Mouse (Mus musculus): ENCODE measurements at regions not wholly inside any gene's neighbourhood (a gene's known extent, or its start where the extent isn't known, plus 50 kb on each side); places are given as distances from the start of the nearest gene placed in this dataset.

DNA sequence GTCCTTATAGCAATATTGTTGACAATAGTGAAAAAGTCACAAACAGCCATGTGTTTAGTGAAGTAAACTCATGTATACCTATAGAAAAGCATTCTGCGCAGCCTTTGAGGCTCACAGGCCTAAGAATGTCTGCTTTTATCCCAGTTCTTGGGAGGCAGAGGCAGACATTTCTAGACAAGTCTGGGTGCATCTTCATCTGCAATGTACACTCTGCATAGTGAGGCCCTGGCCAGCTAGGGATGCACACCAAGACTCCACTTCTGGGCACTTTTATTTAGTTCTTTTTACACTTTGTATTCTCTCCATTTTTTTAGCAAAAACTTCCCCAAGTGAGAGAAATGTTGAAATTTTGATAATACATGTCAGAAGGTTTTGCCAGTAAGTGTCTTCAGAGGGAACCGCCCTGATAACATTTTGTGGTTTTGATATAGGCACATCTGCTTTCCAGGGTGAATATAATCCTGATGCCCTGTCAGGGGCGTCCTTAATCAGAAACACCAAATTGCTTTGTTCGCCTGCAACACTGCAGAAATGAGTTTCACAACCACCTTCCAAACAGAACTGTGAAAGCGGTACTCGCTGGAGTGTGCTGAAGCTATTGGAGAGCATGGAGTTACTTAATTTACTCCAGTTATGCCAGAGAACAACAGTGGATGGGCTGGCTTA lies 54.1 kb upstream of the Hbs1l start:
- Histone ChIP-seq H3K36me3 (ENCODE audit: control insufficient read depth, insufficient read depth, low read length, poor library complexity, severe bottlenecking) (no peaks in the 10 kb centered on the region), H3K9me3 (ENCODE audit: control insufficient read depth, insufficient read depth, low read depth, low read length) (no peaks in the 10 kb centered on the region), H3K4me3 (ENCODE audit: insufficient read depth in 1 of 2, low read depth in 1 of 2, low read length in 2 of 2, poor library complexity in 1 of 2, severe bottlenecking in 1 of 2) (no peak overlapping the region), H3K27ac (ENCODE audit: insufficient read depth, low read depth, low read length, poor library complexity, severe bottlenecking) (no peak overlapping the region), H3K9ac (ENCODE audit: insufficient read depth, low read depth, low read length, poor library complexity, severe bottlenecking) (no peak overlapping the region), H3K4me1 (ENCODE audit: control insufficient read depth in 2 of 2, insufficient read depth in 2 of 2, low read length in 2 of 2, poor library complexity in 1 of 2) (no peaks in the 10 kb centered on the region)
- no peak for DNase-seq (ENCODE audit: low read depth, low spot score)
- in situ Hi-C loops (cut with MboI; ENCODE audit: low sequenced_read_pairs in 2 of 2, unreplicated experiment in 2 of 2), result no loop called here
- TF ChIP-seq HCFC1 (IDR thresholded peaks at IDR 0.05; ENCODE audit: borderline replicate concordance, insufficient read depth, low read length) (no peak), MAFK (IDR thresholded peaks at IDR 0.05; ENCODE audit: insufficient read depth, low read depth, low read length) (no peak), ZNF384 (IDR thresholded peaks at IDR 0.05; ENCODE audit: low read depth, low read length) (no peak), ZC3H11A (IDR thresholded peaks at IDR 0.05; ENCODE audit: borderline replicate concordance, low read depth, low read length) (no peak), CHD2 (IDR thresholded peaks at IDR 0.05; ENCODE audit: low read depth, low read length) (no peak)

- no peaks in the 10 kb centered on the region for H3K36me3 ChIP-seq (ENCODE audit: control insufficient read depth, insufficient read depth, low read length, poor library complexity, severe bottlenecking)
- DNase-seq (ENCODE audit: low read depth, low spot score), result no peak
- H3K9me3 ChIP-seq (ENCODE audit: control insufficient read depth, insufficient read depth, low read depth, low read length), result no peaks in the 10 kb centered on the region
- in situ Hi-C loops (cut with MboI; ENCODE audit: low sequenced_read_pairs in 2 of 2, unreplicated experiment in 2 of 2), result no loop called here
- no peak overlapping the region for H3K9ac ChIP-seq (ENCODE audit: insufficient read depth, low read depth, low read length, poor library complexity, severe bottlenecking)
- TF ChIP-seq HCFC1 (IDR thresholded peaks at IDR 0.05; ENCODE audit: borderline replicate concordance, insufficient read depth, low read length) (no peak), CHD2 (IDR thresholded peaks at IDR 0.05; ENCODE audit: low read depth, low read length) (no peak), MAFK (IDR thresholded peaks at IDR 0.05; ENCODE audit: insufficient read depth, low read depth, low read length) (no peak), ZNF384 (IDR thresholded peaks at IDR 0.05; ENCODE audit: low read depth, low read length) (no peak), ZC3H11A (IDR thresholded peaks at IDR 0.05; ENCODE audit: borderline replicate concordance, low read depth, low read length) (no peak)
- no peak overlapping the region for H3K27ac ChIP-seq (ENCODE audit: insufficient read depth, low read depth, low read length, poor library complexity, severe bottlenecking)
- no peaks in the 10 kb centered on the region for H3K4me1 ChIP-seq (ENCODE audit: control insufficient read depth in 2 of 2, insufficient read depth in 2 of 2, low read length in 2 of 2, poor library complexity in 1 of 2)
- no peak overlapping the region for H3K4me3 ChIP-seq (ENCODE audit: insufficient read depth in 1 of 2, low read depth in 1 of 2, low read length in 2 of 2, poor library complexity in 1 of 2, severe bottlenecking in 1 of 2)
Observed at GRCm38 (mm10) chr10:21242471-21243231, 53.1 kb upstream of the Hbs1l start.

GRCm38 (mm10) chr10:21244849-21245453 lies 50.8 kb upstream of the Hbs1l start:
- DNase-seq (ENCODE audit: low read depth, low spot score), result no peak
- Histone ChIP-seq H3K9me3 (ENCODE audit: control insufficient read depth, insufficient read depth, low read depth, low read length) (no peaks in the 10 kb centered on the region), H3K9ac (ENCODE audit: insufficient read depth, low read depth, low read length, poor library complexity, severe bottlenecking) (no peak overlapping the region), H3K27ac (ENCODE audit: insufficient read depth, low read depth, low read length, poor library complexity, severe bottlenecking) (no peak overlapping the region), H3K4me3 (ENCODE audit: insufficient read depth in 1 of 2, low read depth in 1 of 2, low read length in 2 of 2, poor library complexity in 1 of 2, severe bottlenecking in 1 of 2) (no peak overlapping the region), H3K4me1 (ENCODE audit: control insufficient read depth in 2 of 2, insufficient read depth in 2 of 2, low read length in 2 of 2, poor library complexity in 1 of 2) (no peaks in the 10 kb centered on the region), H3K36me3 (ENCODE audit: control insufficient read depth, insufficient read depth, low read length, poor library complexity, severe bottlenecking) (no peaks in the 10 kb centered on the region)
- no peak for TF ChIP-seq HCFC1 (IDR thresholded peaks at IDR 0.05; ENCODE audit: borderline replicate concordance, insufficient read depth, low read length)
- no peak for TF ChIP-seq ZNF384 (IDR thresholded peaks at IDR 0.05; ENCODE audit: low read depth, low read length)
- TF ChIP-seq MAFK (IDR thresholded peaks at IDR 0.05; ENCODE audit: insufficient read depth, low read depth, low read length), result no peak
- TF ChIP-seq ZC3H11A (IDR thresholded peaks at IDR 0.05; ENCODE audit: borderline replicate concordance, low read depth, low read length), result no peak
- TF ChIP-seq CHD2 (IDR thresholded peaks at IDR 0.05; ENCODE audit: low read depth, low read length), result no peak
- in situ Hi-C loops (cut with MboI; ENCODE audit: low sequenced_read_pairs in 2 of 2, unreplicated experiment in 2 of 2), result no loop called here

GRCm38 (mm10) chr10:21245558-21245957 lies 50.2 kb upstream of the Hbs1l start:
- in situ Hi-C loops (cut with MboI; ENCODE audit: low sequenced_read_pairs in 2 of 2, unreplicated experiment in 2 of 2), result no loop called here
- TF ChIP-seq HCFC1 (IDR thresholded peaks at IDR 0.05; ENCODE audit: borderline replicate concordance, insufficient read depth, low read length) (no peak), CHD2 (IDR thresholded peaks at IDR 0.05; ENCODE audit: low read depth, low read length) (no peak), MAFK (IDR thresholded peaks at IDR 0.05; ENCODE audit: insufficient read depth, low read depth, low read length) (no peak)
- H3K36me3 ChIP-seq (ENCODE audit: control insufficient read depth, insufficient read depth, low read length, poor library complexity, severe bottlenecking), result no peaks in the 10 kb centered on the region
- H3K9ac ChIP-seq (ENCODE audit: insufficient read depth, low read depth, low read length, poor library complexity, severe bottlenecking), result no peak overlapping the region
- no peaks in the 10 kb centered on the region for H3K9me3 ChIP-seq (ENCODE audit: control insufficient read depth, insufficient read depth, low read depth, low read length)
- no peak overlapping the region for H3K4me3 ChIP-seq (ENCODE audit: insufficient read depth in 1 of 2, low read depth in 1 of 2, low read length in 2 of 2, poor library complexity in 1 of 2, severe bottlenecking in 1 of 2)
- no peaks in the 10 kb centered on the region for H3K4me1 ChIP-seq (ENCODE audit: control insufficient read depth in 2 of 2, insufficient read depth in 2 of 2, low read length in 2 of 2, poor library complexity in 1 of 2)
- no peak for DNase-seq (ENCODE audit: low read depth, low spot score)
- no peak overlapping the region for H3K27ac ChIP-seq (ENCODE audit: insufficient read depth, low read depth, low read length, poor library complexity, severe bottlenecking)

Data from ES-E14 (cell line).